Mouse (Mus musculus): ENCODE results near the gene Cpne1. TPM values are rescaled to one million over a fixed set of nuclear protein-coding genes. Genes with fewer than 3 reads are reported as not detected.
A peak's percentile ranks its signal among the peaks of the same experiment; 100 is the strongest.

The Cpne1 gene
- polyA plus RNA-seq (2015; fragmentation: Nextera tagmentation; extraction: Ambion mirVana): 19.4 and 22.6 TPM in 2 replicates

GRCm38 (mm10) chr2:156111358-156112079, at the start of gene Cpne1, which contains the start of gene Rbm12:
Cpne1 (minus strand) TSS chr2:156111965.
Rbm12 (minus strand) TSS chr2:156111978.
- H3K4me3 ChIP-seq (ENCODE audit: low read depth, low read length): peak within 1 kb of the TSS; percentile 88
- peak within 1 kb of the TSS; percentile 84 for H3K4me2 ChIP-seq (ENCODE audit: low read depth, low read length)
- under 1% methylated on average over 73 of the region's 74 CpGs for WGBS (ENCODE audit: insufficient replicate concordance)

GRCm38 (mm10) chr2:156151538-156151937, 39.8 kb upstream of the Cpne1 start:
- peaks cover 68% of the 10 kb centered on the region for H3K36me3 ChIP-seq (ENCODE audit: control insufficient read depth, insufficient read depth)
- no peak overlapping the region for H3K9ac ChIP-seq (ENCODE audit: low read depth, low read length)
- ATAC-seq (ENCODE audit: low read depth): no peak
- H3K9me3 ChIP-seq (replicated peaks; ENCODE audit: control insufficient read depth, low read length): no peaks in the 10 kb centered on the region
- no peaks in the 10 kb centered on the region for H3K4me1 ChIP-seq (ENCODE audit: control insufficient read depth, low read depth, low read length)
- no peak overlapping the region for H3K4me3 ChIP-seq (ENCODE audit: low read depth, low read length)
- no peaks in the 10 kb centered on the region for H3K27me3 ChIP-seq (ENCODE audit: control insufficient read depth, insufficient read depth, low read depth, low read length)
- no peak overlapping the region for H3K4me2 ChIP-seq (ENCODE audit: low read depth, low read length)
- H3K27ac ChIP-seq (ENCODE audit: low read length): no peak overlapping the region

More at GRCm38 (mm10) chr2:156111358-156112079, at the start of gene Cpne1, which contains the start of gene Rbm12:
- Histone ChIP-seq H3K4me1 (ENCODE audit: control insufficient read depth, low read depth, low read length) (peaks cover 11% of the 10 kb centered on the region), H3K9ac (ENCODE audit: low read depth, low read length) (peak within 1 kb of the TSS; percentile 80), H3K27ac (ENCODE audit: low read length) (peak within 1 kb of the TSS; percentile 72), H3K9me3 (replicated peaks; ENCODE audit: control insufficient read depth, low read length) (no peaks in the 10 kb centered on the region), H3K36me3 (ENCODE audit: control insufficient read depth, insufficient read depth) (peaks cover 2% of the 10 kb centered on the region; the same call in 1 of the 2 replicates), H3K27me3 (ENCODE audit: control insufficient read depth, insufficient read depth, low read depth, low read length) (no peaks in the 10 kb centered on the region)
- peak; percentile 92 for ATAC-seq (ENCODE audit: low read depth)

DNA sequence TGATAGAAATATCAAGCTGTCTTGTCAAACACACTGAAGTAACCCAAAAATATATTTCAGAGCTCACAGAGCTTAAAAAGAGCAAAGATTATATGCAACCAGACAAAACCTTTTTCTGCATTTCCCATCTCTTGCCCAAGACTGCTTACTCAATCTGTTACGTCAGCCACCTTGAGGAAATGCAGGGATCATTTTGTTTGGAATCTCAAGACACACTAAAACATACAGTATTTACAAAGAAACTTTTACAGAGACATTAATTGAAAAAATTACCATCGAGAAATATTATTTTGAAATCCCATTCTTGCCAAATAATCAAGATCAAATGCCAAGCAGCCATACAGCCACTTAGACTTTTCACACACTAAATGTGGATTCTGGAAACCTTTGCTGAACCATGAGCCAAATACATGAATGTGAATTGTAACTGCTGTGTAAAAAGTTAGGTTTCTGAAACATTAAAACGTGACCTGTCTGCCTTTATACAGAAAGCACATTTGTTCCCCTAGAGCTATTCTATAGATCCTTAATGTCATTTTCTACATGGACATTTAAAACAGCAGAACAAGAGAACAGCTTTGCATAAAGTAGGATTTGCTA, 35.7 kb upstream of the Cpne1 start:
- 84% methylated on average over 3 of the region's 3 CpGs for WGBS (ENCODE audit: insufficient replicate concordance)

GRCm38 (mm10) chr2:156146272-156146989, 34.7 kb upstream of the Cpne1 start:
- Histone ChIP-seq H3K4me2 (ENCODE audit: low read depth, low read length) (no peak overlapping the region), H3K27me3 (ENCODE audit: control insufficient read depth, insufficient read depth, low read depth, low read length) (no peaks in the 10 kb centered on the region), H3K4me1 (ENCODE audit: control insufficient read depth, low read depth, low read length) (peaks cover 10% of the 10 kb centered on the region), H3K9ac (ENCODE audit: low read depth, low read length) (no peak overlapping the region), H3K36me3 (ENCODE audit: control insufficient read depth, insufficient read depth) (peaks cover 45% of the 10 kb centered on the region), H3K4me3 (ENCODE audit: low read depth, low read length) (no peak overlapping the region), H3K27ac (ENCODE audit: low read length) (no peak overlapping the region), H3K9me3 (replicated peaks; ENCODE audit: control insufficient read depth, low read length) (no peaks in the 10 kb centered on the region)
- ATAC-seq (ENCODE audit: low read depth): no peak
- 55% methylated on average over 5 of the region's 5 CpGs for WGBS (ENCODE audit: insufficient replicate concordance)

More for the DNA sequence above, 35.7 kb upstream of the Cpne1 start:
- H3K4me2 ChIP-seq (ENCODE audit: low read depth, low read length): no peak overlapping the region
- H3K9ac ChIP-seq (ENCODE audit: low read depth, low read length): no peak overlapping the region
- no peaks in the 10 kb centered on the region for H3K9me3 ChIP-seq (replicated peaks; ENCODE audit: control insufficient read depth, low read length)
- H3K27ac ChIP-seq (ENCODE audit: low read length): no peak overlapping the region
- H3K36me3 ChIP-seq (ENCODE audit: control insufficient read depth, insufficient read depth): peaks cover 46% of the 10 kb centered on the region
- H3K4me1 ChIP-seq (ENCODE audit: control insufficient read depth, low read depth, low read length): peaks cover 10% of the 10 kb centered on the region
- H3K4me3 ChIP-seq (ENCODE audit: low read depth, low read length): no peak overlapping the region
- no peak for ATAC-seq (ENCODE audit: low read depth)
- no peaks in the 10 kb centered on the region for H3K27me3 ChIP-seq (ENCODE audit: control insufficient read depth, insufficient read depth, low read depth, low read length)

- H3K36me3 ChIP-seq (ENCODE audit: control insufficient read depth, insufficient read depth): peaks cover 39% of the 10 kb centered on the region
- peaks cover 10% of the 10 kb centered on the region for H3K4me1 ChIP-seq (ENCODE audit: control insufficient read depth, low read depth, low read length)
- no peak for ATAC-seq (ENCODE audit: low read depth)
- WGBS (ENCODE audit: insufficient replicate concordance): 56% methylated on average over 11 of the region's 11 CpGs
- H3K27ac ChIP-seq (ENCODE audit: low read length): no peak overlapping the region
- H3K4me3 ChIP-seq (ENCODE audit: low read depth, low read length): peak overlapping the region; percentile 91
- no peaks in the 10 kb centered on the region for H3K9me3 ChIP-seq (replicated peaks; ENCODE audit: control insufficient read depth, low read length)
- H3K9ac ChIP-seq (ENCODE audit: low read depth, low read length): no peak overlapping the region; the same call in 1 of the 2 replicates
- H3K4me2 ChIP-seq (ENCODE audit: low read depth, low read length): peak overlapping the region; percentile 76
- no peaks in the 10 kb centered on the region for H3K27me3 ChIP-seq (ENCODE audit: control insufficient read depth, insufficient read depth, low read depth, low read length)
Measured at GRCm38 (mm10) chr2:156145486-156146130, 33.8 kb upstream of the Cpne1 start.

DNA sequence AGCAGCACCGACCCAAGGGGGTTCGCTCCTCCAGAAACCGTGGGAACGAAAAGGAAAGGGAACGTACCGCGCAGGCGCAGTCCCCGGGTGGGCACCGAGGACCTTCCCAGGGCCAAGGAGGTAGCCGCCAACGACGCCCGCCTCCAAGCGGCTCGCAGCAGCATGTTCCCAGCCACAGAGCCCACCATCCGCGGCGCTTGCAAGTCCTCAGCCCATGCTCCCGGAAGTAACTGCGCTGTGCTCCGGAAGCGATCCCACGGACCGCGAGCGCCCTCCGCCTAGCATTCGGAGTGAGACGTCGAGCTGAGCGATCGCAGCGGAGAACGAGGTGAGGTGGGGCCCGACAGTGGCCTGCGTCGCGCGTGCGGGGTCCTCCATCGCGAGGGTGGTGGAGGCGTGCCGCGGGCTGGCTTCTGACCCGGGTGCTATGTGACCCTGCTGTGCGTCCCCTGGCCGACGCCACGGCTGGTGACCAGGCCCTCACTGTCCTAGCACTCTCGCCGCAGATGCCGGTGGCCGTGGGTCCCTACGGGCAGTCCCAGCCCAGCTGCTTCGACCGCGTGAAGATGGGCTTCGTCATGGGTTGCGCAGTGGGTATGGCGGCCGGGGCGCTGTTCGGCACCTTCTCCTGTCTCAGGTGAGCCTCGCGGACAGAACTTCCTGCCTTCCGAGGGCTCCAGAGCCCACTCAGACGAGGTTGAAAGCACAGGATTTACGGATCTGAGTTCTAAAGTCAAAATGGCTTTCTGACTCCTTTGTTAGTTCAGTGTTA, 32.4 kb upstream of the Cpne1 start, which contains the start of the genes Romo1 and Nfs1:
TSS of gene Romo1 (plus strand) at position 87 of the 772 bp plus-strand sequence.
TSS of gene Nfs1 (minus strand) at position 234 of the 772 bp plus-strand sequence.
- Histone ChIP-seq H3K27me3 (ENCODE audit: control insufficient read depth, insufficient read depth, low read depth, low read length) (no peaks in the 10 kb centered on the region), H3K4me3 (ENCODE audit: low read depth, low read length) (peak within 1 kb of the TSS; percentile 91), H3K4me1 (ENCODE audit: control insufficient read depth, low read depth, low read length) (peaks cover 10% of the 10 kb centered on the region), H3K4me2 (ENCODE audit: low read depth, low read length) (peak within 1 kb of the TSS; percentile 76), H3K9ac (ENCODE audit: low read depth, low read length) (peak within 1 kb of the TSS; percentile 87), H3K36me3 (ENCODE audit: control insufficient read depth, insufficient read depth) (peaks cover 27% of the 10 kb centered on the region), H3K9me3 (replicated peaks; ENCODE audit: control insufficient read depth, low read length) (no peaks in the 10 kb centered on the region), H3K27ac (ENCODE audit: low read length) (peak within 1 kb of the TSS; percentile 92)
- ATAC-seq (ENCODE audit: low read depth): peak; percentile 89
- under 1% methylated on average over 70 of the region's 70 CpGs for WGBS (ENCODE audit: insufficient replicate concordance)

DNA sequence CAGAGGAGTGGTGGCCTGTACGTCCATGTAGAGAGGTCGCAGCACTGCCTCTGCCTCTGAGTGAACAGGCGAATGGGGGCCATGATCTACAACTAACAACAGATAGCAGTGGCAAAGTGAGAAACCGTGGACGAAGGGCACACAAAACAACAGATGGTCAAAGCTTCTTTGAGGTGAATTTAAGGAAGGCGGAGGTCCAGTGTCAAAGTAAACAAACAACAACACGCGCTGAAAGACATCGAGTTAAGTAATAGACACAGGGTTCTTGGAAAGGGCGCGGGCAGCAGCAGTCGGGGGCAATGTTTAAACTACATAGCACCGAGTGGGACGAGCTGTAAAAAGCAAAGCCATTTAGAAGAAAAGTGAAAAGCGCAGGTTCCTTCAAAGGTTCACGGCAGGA, 31.6 kb upstream of the Cpne1 start:
- H3K27me3 ChIP-seq (ENCODE audit: control insufficient read depth, insufficient read depth, low read depth, low read length): no peaks in the 10 kb centered on the region
- peak overlapping the region; percentile 87 for H3K9ac ChIP-seq (ENCODE audit: low read depth, low read length)
- peaks cover 10% of the 10 kb centered on the region for H3K4me1 ChIP-seq (ENCODE audit: control insufficient read depth, low read depth, low read length)
- H3K4me3 ChIP-seq (ENCODE audit: low read depth, low read length): peak overlapping the region; percentile 91
- peaks cover 20% of the 10 kb centered on the region for H3K36me3 ChIP-seq (ENCODE audit: control insufficient read depth, insufficient read depth)
- H3K27ac ChIP-seq (ENCODE audit: low read length): peak overlapping the region; percentile 92
- 2% methylated on average over 16 of the region's 16 CpGs for WGBS (ENCODE audit: insufficient replicate concordance)
- peak; percentile 7; the same call in 1 of the 2 replicates for ATAC-seq (ENCODE audit: low read depth)
- no peaks in the 10 kb centered on the region for H3K9me3 ChIP-seq (replicated peaks; ENCODE audit: control insufficient read depth, low read length)
- peak overlapping the region; percentile 76 for H3K4me2 ChIP-seq (ENCODE audit: low read depth, low read length)

GRCm38 (mm10) chr2:156142820-156143219, 31.1 kb upstream of the Cpne1 start:
- Histone ChIP-seq H3K9me3 (replicated peaks; ENCODE audit: control insufficient read depth, low read length) (no peaks in the 10 kb centered on the region), H3K4me3 (ENCODE audit: low read depth, low read length) (peak overlapping the region; percentile 91), H3K4me2 (ENCODE audit: low read depth, low read length) (peak overlapping the region; percentile 76), H3K27me3 (ENCODE audit: control insufficient read depth, insufficient read depth, low read depth, low read length) (no peaks in the 10 kb centered on the region), H3K27ac (ENCODE audit: low read length) (0 out of 2 replicates have a peak overlapping the region, but pooled peaks have one; percentile 92), H3K4me1 (ENCODE audit: control insufficient read depth, low read depth, low read length) (peaks cover 10% of the 10 kb centered on the region), H3K9ac (ENCODE audit: low read depth, low read length) (peak overlapping the region; percentile 87; the same call in 1 of the 2 replicates), H3K36me3 (ENCODE audit: control insufficient read depth, insufficient read depth) (peaks cover 15% of the 10 kb centered on the region)
- ATAC-seq (ENCODE audit: low read depth): no peak
- 64% methylated on average over 2 of the region's 2 CpGs for WGBS (ENCODE audit: insufficient replicate concordance)

Data from liver, embryonic 16.5 days (tissue).